Mouse (Mus musculus): ENCODE results near the gene Rnf214.

DNA sequence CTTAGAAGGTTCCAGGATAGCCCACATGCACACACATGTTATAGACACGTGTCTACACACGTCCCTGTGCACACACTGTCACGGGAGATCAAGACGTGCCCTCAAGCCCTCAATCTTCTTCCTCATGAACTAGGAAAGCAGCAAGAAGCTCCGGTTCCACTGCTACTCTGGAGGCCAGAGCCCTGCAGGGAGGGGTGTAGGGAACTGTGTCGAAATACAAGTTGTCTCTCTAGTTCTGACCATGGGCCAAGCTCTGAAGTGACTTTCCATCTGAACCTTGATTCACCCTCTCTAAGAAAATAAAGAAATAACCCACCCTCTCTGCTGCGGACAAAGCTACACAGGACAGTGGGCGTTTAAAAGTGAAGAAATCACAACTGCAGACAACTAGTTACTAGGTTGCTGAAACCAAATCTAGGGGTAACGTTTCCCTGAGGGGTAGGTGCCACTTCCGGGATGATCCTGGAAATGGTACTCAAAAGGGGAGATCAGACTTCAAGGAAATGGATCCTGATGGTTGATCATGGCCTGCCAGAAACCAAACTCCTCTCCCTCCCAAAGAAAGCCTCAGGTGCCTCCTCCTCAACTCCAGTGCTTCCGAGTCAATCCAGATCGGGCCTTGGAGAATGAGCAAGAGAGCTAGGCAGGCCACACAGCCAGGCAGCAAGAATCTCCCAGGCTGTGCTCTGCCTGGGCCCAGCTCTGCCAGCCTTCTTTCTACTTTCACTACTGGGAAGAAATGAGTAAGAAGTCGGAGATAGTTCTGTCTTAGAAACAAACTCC, 47.0 kb upstream of the Rnf214 start:
- TF ChIP-seq CTCF (IDR thresholded peaks at IDR 0.05) = no peak
- TF ChIP-seq POLR2A (IDR thresholded peaks at IDR 0.05; ENCODE audit: insufficient read depth, low read depth, low read length) = no peak
